Mouse (Mus musculus) right cerebral cortex, postnatal 4 days (tissue): ENCODE results near the gene Tas2r137.

Experiments
- DNase-seq: peaks from one replicate; pipeline ENCODE4 v3.0.0-alpha.2; 2022

Tas2r137 gene

DNA sequence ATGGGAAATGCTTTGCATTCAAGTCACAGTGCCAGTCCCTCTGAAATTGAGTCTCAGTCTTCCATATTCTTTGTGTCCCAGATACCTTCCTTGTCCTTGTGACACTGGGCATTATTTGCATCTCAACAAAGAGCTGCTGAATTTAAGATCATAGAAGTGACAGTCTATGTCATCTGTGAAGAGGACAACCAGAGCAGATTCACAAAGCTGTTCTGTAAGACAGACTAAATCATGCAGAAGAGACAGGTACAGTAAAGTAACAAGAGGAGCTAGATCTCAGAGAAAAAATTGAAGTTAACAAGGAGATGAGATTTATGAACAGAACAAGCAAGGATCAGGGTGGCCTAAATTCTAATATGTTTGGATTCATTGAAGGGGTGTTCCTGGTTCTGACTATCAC, at the start of gene Tas2r137:
Gene Tas2r137 (plus strand): TSS at position 301 of the 400 bp plus-strand sequence.
- DNase-seq = no peak

DNA sequence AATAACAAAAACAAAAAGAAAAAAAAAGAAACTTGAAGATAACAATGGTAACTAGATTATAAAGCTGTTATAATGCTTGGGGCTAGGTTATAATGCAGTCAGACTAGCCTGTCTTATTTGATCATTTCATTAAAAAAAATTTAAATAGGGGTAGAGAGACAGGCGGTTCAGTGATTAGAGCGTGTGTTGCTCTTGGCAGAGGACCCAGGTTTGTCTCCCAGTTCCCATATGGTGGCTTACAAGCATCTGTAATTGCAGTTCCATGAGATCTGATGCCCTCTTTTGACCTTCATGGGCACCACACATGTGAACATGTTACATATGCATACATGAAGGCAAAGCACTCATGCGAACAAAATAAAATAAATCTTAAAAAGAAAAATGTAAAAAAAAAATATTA, 49.8 kb upstream of the Tas2r137 start:
- DNase-seq = no peak

DNA sequence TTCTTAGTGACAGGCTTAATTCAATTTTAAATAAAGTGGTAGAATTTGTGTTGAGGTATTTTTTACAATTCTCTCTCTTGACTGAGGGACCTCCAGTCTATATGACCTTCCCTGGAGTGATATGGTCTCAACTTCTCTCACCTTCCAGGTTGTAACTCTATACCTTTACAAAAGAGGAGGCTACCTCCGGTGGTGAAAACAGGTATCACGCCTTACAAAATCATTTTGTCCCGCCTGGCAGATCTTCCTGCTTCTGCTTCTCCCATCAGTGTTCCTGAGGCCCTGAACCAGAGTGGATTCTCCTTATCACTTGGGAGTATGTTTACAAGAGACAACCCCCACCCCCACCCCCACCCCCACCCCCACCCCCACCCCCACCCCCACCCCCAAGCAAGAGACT, 49.3 kb upstream of the Tas2r137 start:
- no peak for DNase-seq

DNA sequence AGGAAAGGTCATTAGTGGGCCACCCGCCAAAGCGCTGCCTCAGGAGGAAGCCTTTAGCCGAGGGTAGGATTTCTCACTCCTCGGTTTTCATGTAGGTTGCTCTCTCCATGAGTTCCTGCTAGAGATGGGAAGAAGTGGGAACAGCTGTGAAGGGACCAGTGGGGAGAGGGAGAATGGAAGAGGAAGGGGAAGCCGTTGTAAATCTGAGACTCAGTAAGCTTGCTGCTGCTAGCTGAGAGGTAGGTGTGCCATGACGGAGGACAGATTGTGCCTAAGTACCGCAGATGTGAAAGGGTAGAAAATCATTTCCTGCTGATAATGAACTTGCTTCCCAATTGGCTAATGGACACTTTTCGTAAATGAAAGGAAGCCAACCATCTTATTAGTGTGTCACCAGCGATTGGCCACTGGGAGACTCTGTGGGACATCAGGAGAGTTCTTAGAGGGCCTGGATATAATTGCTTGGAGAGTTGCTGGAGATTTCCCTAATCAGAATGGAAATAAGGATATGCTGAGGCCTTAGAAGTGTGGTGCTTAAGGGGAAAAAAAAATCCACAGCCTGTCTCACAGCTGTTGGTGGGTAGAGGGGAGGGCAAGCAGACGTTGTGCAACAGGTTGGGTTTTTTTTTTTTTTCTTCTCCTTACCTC, 47.6 kb upstream of the Tas2r137 start:
- DNase-seq = no peak

DNA sequence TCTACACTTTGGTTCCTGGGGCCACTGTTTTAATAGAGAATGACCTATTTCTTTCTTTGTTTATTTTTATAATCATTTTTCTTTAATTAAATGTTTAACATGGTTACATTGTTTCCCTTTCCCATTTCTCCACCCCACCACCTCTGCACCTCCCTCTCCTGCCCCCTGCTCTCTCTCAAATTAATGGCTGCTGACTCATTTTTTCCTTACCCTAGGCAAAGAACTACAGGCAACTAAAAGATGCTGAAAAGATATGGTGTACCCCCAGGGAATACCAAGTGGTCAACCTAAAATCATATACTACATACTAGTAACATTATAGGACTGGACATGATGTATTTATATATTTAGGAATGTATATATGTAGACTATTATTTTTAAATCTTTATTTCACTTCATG, 42.4 kb upstream of the Tas2r137 start:
- no peak for DNase-seq

DNA sequence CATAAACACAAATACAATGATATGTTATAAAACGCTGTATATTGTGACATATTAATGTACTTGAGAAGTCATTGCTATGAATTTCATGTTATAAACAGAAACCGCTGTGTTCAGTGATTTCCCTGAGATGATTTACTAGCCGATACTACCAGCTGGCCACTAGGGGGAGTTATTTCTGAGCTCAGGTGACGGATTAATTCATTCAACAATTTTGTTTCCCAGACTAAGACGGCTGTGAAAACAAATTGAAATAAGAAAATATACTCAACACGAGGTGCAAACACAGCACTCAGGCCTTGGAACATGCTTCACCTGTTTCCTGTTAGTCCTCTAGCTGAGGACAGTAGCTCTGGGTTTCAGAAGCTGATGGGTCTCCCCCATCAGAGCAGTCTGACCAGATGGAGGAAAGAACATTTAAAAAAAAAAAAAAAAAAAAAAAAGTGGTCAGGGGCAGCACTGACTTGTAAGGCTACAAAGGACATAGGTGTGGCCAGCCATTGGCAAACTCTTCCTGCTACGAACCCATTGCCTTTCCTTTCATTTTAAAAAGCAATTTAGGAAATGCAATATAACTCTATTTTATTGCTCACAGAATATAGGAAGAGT, 36.5 kb upstream of the Tas2r137 start:
- DNase-seq = no peak

DNA sequence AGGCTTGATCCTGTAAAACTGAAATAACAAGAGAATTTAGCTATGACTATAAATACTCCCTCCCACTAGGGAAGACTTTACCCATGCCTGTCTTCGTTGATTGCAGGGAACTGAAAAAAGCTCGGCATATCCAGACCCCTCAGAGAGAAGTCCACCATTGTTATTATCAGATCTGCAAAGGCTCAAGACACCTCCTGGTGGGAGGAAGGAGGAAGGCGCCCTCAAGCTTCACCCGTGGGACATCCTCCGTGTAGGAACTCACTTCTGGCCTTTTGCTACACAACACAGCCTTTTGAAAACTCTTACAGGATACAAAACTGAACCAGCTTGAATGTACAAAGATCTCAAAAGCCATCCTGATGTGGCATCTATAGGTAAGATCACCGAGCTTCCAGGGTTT, 25.3 kb upstream of the Tas2r137 start:
- no peak for DNase-seq

DNA sequence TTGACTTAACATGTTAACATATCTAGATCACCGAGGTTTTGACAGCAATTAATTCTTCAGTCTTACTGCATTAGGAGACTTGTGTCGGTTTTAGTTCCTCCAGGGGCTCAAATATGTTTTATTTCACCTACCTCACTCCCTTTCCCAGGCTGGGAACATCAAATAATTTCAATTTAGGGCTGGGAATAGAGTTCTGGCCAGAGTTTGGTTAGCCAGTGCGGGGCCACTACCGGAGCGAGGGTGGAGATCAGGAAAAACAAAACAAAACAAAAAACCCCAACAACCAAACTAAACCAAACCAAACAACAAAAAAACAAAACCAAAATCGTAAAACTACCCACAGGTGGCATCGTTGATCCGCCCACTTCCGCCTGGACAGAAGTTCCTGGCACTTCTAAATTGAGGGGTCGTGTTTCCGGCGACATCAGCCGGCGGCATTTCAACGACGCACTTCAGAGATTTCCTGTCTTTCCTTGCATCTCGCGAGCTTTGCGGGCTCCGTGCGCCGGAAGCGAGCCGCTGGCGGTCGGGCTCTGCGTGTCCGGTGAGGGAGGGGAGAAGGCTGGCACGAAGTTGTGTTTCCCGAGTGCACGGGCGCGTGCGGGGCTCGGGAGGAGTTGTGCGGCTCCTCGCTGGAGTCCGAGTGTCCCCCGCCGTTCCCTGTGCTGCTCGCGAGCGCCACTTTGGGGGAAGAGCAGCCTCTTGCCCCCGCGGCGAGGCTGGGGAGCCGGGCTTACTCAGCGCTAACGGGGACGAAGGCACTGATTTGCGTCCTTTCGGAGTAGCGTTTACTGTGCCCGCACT, 19.9 kb upstream of the Tas2r137 start, which contains the start of gene Ssbp1:
Gene Ssbp1 (plus strand): TSS at position 437 of the 804 bp plus-strand sequence.
- peak; percentile 84 for DNase-seq

DNA sequence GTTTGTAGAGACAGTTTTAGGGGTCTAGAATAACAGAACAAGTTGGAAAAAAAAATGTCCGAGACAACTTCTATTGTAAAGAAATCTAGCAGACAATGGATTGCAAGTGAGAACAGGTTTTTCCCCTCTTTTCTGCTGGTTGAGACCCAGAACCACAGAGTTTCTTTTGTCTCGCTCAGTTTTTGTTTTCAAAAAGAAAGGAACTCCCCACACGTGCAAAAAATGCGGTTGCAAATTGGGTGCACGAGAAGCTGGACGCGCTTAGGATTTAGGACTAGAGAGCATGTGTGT, 19.4 kb upstream of the Tas2r137 start:
- DNase-seq = no peak

DNA sequence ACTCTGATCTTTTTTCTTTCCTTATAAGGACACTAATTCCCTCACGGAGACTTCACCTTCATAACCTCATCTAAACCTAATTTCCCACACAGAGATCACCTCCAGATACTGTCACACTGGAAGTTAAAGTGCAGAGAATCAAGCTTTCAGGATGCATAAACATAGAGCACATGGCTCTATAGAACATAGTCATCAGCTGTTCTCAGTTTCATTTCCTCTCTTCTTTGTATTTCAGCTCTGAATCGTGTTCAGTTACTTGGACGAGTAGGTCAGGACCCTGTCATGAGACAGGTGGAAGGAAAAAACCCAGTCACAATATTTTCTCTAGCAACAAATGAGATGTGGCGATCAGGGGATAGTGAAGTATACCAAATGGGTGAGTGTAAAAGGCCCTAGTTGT, 14.9 kb upstream of the Tas2r137 start:
- no peak for DNase-seq

DNA sequence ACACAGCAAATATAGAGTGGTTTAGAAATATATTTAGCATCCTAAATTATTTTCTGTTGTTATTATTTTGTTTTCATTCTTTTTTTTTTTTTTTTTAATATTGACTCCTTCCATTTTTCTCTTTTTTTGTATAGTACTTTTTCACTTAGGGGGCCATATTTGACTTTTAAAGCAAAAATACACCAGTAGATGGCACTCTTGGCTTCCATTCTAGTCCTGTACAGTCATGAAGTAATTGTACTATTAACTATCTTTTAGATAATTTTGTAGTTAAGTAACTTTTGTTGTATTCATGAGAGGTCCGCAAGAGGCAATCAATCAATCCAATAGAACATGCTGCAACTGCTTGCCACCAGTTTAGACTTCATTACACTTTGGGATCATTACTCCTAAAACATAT, 11.3 kb upstream of the Tas2r137 start:
- DNase-seq = no peak

DNA sequence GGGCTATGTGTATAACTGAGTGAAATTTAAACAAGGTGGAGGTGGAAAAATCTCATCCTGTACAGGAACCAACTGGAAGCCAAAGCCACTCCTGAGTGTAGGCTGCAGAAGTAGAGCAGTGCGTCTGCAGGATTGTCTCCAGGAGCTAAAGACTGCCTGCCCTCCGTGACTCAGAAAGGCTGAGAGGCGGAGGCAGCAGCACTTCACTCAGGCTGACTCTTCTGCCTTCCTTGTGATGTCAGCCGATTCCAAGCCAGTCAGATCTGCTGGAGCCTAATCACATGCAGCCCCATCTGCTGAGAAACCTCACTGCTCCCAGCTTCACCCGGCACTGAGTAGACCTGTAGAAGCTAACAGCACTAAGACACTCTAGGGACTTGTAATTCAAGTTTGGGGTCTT, 8.7 kb upstream of the Tas2r137 start:
- no peak for DNase-seq

DNA sequence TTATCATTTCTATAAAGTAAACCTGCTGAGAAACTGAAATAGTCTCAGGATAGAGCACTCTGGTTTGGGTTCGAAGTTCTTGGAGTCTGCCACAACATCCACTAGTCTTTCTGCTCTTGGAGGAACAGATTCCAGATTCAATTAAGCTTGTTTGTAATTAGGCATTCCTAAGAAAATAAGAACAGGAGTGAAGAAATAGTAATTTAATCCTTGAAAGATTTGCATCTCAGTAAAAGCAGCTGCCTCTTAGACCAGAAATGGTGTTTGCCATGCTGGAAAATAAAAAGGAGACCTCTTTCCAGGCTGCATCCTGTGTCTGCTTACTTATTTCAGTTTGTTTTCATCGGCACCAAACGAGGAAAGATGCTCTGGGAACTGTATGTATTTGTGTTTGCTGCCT, 2.2 kb downstream of the Tas2r137 start, which contains the start of gene Tas2r108:
Gene Tas2r108 (plus strand): TSS at position 301 of the 400 bp plus-strand sequence.
- DNase-seq = no peak

DNA sequence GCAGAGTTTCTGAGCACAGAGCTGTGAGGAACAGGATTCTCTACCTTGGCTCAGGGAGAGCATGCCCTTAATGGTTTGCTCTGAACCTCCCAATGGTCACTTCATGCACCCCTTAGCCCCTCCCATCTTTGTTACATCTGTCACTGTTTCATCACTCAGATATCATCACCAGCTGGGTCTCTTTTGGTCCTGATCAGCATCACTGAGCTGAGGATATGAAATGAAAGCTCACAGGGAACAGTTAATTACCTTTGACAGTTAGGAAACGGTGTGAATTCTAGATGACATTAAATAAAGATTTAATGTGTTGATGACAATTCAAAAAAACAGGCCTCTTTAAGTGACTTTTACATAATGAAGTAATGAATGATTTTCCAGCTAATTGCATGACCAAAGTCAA, 28.4 kb downstream of the Tas2r137 start, which contains the start of gene Prss37:
Gene Prss37 (minus strand): TSS at position 101 of the 400 bp plus-strand sequence.
- DNase-seq = no peak
